Mouse (Mus musculus) adrenal gland, adult (tissue): ENCODE data around the gene Vegfb.

Source experiments
- DNase-seq, 2 experiments: peaks; one replicate each; pipeline ENCODE4 v3.0.0; 2022 to 2023; ENCODE audit warnings: low spot score in 1 of 2; ENCODE audit not compliant: inconsistent age in 2 of 2

Gene Vegfb

DNA sequence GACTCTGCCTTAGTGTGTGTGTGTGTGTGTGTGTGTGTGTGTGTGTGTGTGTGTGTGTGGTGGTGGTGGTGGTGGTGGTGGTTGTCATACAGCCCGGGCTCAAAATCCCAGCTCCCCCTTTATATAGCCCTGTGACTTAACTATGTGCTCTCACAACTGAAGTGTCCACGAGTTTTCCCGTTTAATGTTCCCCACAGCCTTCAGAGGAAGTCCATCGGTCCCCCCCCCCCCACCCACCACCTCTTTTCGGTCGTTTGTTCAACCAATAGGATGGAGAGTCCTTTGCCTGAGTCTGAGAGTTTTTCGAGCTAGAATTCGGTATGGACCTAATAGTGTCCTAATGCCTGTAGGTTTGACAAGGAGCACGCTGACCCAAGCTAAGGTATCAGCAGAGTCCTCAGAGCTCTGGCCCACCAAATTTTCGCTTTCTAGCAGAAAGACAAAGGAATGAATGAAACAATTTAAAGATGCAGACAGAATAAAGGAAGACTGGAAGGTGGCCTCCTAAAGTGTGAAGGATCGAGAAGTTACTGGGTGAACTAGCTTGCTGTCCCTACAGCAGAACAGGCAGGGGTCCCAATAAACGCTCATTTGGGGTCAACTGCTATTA, 13.8 kb downstream of the Vegfb start:
- DNase-seq, result no peak

GRCm38 (mm10) chr19:6972247-6972917, 15.1 kb downstream of the Vegfb start:
- peak in 1 of 2 experiments; percentile 59 for DNase-seq

GRCm38 (mm10) chr19:6971644-6972043, 15.8 kb downstream of the Vegfb start:
- no peak for DNase-seq

- DNase-seq, result peak; percentile 77 to 84
Observed at GRCm38 (mm10) chr19:6970460-6971085, 16.9 kb downstream of the Vegfb start.

- peak; percentile 85 to 93 for DNase-seq
Observed at GRCm38 (mm10) chr19:6969665-6970381, 17.6 kb downstream of the Vegfb start.

DNA sequence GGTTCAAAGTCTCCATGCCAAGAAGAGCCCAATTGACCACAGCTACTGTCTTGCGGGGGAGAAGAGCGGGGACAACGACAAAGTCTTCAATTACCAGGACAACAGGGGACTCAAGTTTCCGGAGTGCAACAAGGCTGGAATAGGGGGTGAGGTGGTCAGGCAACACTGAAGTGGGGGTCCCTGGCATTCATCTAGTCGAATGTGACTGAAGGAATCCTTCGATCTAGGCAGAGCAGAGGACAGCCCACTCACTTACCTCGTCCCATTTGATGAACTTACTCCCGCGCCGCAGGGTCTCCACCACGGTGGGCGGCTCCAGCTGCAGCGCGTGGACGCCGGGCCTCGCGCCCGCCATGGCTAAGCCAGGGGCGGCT, 18.2 kb downstream of the Vegfb start:
- no peak for DNase-seq

DNA sequence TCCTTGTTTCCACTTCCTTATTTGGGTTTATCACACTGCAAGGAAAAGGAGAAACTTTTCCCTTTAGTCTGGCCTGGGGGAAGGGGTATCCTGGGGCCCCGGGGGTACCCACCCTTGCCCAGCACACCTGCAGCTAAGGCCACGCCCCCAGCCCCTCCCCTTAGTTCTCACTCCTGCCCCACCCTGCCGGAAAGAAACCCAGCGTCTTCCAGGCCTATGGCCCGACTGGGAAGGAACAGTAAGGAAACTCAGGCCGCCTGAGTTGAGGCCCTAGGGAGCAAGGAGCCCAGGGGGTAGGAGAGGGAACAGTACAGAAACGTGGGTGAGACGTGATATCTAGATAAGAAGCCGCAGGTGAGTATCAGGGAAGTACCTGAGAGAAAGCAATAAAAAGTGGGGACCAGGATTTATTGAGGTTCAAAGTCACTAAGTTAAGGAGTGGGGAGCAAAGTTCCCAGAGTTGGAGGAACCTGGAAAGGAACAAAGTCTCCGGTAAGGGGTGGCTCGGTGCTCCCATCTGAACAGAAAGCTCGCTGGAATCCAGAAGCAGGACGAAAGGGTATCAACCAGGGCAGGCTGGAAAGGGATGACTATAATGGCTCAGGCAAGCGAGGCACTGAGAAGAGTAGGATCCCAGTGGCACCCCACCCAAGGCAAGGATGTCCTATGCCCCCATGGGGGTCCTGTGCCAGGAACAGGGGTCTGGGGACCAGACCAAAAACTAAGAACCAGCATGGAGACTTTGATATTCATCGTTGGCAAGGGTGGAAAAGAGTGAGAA, 18.8 kb downstream of the Vegfb start:
- peak in 1 of 2 experiments; percentile 69 for DNase-seq

DNA sequence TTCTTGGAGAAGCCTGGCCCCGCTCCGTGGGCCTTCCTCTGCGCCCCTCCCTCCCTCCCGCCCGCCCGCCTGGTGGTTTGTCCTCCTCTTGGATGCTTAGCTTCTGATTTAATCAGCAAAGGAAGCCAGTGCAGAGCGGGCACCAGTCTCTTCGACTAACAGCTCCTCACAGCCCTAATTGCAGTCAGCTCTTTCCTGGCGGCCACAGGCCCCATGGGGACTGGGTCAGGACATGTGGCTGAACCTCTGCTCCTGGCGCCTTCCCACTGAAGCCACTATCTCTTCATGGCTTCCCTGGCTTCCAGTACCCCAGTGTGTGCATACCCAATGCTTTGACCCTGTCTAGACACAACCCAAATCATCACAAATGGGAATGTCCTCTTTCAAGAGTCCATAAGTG, 31.0 kb downstream of the Vegfb start:
- peak in 1 of 2 experiments; percentile 49 for DNase-seq

- DNase-seq, result no peak
Observed at GRCm38 (mm10) chr19:6955424-6955823, 32.0 kb downstream of the Vegfb start.

DNA sequence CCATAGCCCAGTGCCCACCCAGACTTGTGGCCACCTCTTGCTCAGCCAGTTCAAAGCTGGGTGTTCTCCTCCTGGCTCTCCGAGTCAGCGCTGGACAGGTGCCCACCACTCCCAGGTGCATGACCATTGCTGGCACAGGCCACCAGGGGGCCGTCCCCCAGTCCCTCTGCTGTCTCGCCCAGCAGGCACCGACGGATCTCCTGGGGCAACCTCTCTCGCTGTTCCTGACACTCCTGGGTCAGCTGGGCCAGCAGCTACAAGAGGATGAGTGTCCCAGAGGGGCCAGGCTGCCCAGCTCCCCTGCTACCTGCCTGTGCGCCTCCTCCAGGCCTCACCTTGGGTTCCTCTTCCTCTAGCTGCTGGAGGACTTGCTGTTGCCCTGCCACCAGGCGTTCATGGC, 33.4 kb downstream of the Vegfb start:
- peak; percentile 72 to 80 for DNase-seq

- DNase-seq, result peak; percentile 90 to 93
Observed at GRCm38 (mm10) chr19:6952712-6953037, 34.8 kb downstream of the Vegfb start.

DNA sequence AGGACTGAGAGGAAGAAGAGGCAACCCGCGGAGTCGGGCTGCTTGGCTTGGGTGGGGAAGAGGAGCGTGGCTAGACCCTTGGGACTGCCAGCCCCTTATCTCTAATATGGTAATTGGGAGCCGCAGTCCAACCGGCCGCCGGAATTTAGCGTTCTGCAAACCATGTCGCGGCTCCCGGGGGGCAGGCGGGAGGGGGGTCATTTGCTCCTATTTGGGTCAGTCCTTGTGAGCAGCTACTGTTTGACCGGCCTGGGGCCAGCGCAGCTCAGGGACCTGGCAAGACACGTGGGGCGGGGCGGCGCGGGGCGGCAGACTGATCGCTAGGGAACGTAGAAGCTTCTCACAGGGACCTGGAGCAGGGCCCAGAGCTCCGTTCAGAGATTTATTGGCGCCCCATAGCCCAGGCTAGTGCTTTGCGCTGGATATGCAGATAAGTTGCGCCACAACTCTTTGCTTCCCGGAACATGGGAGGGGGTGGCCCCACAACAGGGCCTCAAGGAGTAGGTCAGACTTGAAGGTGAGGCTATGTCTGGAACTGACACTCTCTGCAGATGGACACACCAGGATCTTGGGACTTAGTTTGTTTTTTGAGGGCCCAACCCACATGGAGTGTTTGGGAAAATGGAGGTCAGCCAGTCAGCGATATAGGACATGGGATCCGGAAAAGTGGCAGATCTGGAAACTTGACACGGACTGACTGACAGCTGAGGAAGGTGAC, 35.3 kb downstream of the Vegfb start:
- peak; percentile 92 to 96 for DNase-seq

DNA sequence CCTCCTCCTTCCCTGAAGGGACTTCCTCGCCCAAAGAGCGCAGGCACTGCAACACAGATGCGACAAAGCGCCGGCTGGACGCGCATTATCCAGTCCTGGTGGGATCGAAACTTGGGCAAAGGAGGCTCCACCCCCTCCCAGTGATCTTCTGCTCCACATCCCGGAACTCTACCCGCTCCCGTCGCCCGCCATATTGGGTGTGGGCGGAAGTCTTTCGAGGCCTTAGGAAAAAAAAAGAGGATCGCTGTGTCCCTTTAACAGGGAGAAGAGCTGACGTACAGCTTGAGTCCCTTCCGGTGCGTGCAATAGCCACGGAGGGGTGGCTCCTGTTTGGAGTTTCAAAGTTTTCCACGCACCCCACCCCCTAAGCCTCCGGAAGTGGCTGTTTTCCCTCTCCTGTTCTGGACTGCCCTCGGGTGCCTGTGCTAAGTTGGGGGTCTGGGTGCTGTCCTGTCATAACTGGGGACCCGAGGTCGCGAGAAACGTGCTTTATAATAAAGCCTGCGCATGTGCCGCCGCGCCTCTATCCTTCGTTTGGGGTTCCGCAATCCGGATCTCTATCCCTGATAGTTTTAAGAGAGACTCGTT, 36.0 kb downstream of the Vegfb start:
- DNase-seq, result peak; percentile 97 to 99

DNA sequence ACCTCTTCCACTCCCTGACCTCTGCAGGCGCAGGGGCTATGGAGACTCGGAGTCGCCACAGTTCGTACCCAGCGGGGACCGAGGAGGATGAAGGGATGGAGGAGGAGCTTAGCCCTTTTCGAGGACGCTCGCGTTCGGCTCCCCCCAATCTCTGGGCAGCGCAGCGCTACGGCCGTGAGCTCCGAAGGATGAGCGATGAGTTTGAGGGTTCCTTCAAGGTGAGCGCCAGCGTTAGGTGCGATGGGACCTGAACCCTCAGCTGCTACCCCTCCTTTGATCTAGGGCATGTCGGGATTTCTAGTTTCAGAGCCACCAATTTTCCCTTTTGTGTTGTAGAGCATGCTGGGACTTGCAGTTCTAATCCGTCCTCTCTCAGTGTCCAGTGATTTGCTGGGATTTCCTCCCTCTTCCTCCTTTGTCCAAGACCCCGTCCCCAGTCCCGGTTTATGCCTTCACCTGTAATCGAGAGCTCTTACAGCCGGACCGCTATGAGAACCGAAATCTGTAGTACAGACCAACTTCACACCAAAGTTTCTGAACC, 36.8 kb downstream of the Vegfb start:
- DNase-seq, result peak; percentile 76 to 94

DNA sequence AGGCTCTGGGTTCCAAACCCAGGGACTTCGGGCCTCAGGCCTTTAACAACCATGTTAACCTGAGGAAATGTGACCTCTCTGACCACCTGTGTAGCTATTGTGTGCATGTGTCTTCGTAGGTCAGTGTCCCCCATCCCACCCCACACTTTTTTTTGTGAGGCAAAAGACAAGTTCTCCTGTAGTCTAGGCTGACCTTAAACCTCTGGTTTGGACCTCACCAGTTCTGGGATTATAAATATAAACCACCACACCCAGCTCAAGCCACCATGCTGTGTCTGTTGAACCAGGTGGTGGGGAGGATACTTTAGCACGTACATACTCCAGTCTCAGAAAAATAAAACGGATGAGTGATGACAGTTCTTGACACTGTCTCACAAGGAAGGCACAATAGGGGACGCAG, 37.5 kb downstream of the Vegfb start:
- DNase-seq, result peak in 1 of 2 experiments; percentile 46

DNA sequence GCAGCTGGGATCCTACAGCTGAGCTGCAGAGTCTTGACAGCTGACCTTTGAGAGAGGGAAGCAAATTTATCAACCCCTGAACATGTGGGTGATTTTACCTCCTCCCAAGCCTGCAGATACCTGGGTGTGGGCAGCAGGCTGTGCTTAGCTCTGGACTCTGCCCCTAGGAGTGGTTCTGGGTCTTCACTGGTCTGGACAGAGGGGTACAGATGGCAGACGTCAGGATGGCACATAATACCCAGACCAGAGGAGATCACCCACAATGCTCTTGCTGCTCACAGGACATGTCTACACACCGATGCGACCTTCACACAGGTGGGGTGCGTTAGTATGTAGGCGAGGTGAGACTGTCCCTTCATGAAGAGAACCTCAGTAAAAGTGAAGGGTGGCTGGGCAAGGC, 37.9 kb downstream of the Vegfb start:
- no peak for DNase-seq

- DNase-seq, result no peak
Observed at GRCm38 (mm10) chr19:6948186-6948585, 39.3 kb downstream of the Vegfb start.

- no peak for DNase-seq
Observed at GRCm38 (mm10) chr19:6947742-6948141, 39.7 kb downstream of the Vegfb start.

GRCm38 (mm10) chr19:6943709-6944108, 43.7 kb downstream of the Vegfb start:
- peak in 1 of 2 experiments; percentile 47 for DNase-seq

DNA sequence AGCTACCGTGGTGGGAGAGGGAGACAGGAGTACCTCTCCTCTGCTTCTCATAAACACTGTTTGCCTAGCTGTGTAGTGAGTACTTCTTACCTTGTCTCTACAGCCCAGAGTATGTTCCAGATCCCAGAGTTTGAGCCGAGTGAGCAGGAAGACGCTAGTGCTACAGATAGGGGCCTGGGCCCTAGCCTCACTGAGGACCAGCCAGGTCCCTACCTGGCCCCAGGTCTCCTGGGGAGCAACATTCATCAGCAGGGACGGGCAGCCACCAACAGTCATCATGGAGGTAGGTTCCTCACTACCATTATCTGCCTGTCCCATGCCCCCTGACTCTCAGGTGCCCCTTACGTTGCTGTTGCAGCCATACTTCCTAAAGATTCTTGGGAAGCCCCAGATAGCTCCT, 44.7 kb downstream of the Vegfb start:
- no peak for DNase-seq
